Mouse (Mus musculus): ENCODE measurements at regions not wholly inside any gene's neighbourhood (a gene's known extent, or its start where the extent isn't known, plus 50 kb on each side); places are given as distances from the start of the nearest gene placed in this dataset.

GRCm38 (mm10) chr3:133618491-133618890, 73.6 kb upstream of the Tet2 start:
- Histone ChIP-seq H3K27ac (replicated peaks in 1 of 2; ENCODE audit: control insufficient read depth in 1 of 2, insufficient read depth in 1 of 2, low read depth in 2 of 2, low read length in 2 of 2) (no peak overlapping the region), H3K4me1 (ENCODE audit: control insufficient read depth in 2 of 2, insufficient read depth in 2 of 2, low read length in 2 of 2) (peaks cover 4 to 5% of the 10 kb centered on the region in 2 experiments), H3K27me3 (ENCODE audit: control insufficient read depth, insufficient read depth, low read length) (no peaks in the 10 kb centered on the region), H3K9me3 (ENCODE audit: control insufficient read depth, low read length) (no peaks in the 10 kb centered on the region), H3K4me3 (ENCODE audit: control insufficient read depth in 1 of 2, insufficient read depth in 1 of 2, low read depth in 1 of 2, low read length in 2 of 2) (no peak overlapping the region), H3K4me2 (ENCODE audit: low read length) (no peak overlapping the region), H3K36me3 (ENCODE audit: control insufficient read depth, insufficient read depth, low read length) (no peaks in the 10 kb centered on the region), H3K9ac (ENCODE audit: low read length) (no peak overlapping the region)
- WGBS = 72% methylated on average over 3 of the region's 3 CpGs
- ATAC-seq (ENCODE audit: insufficient number of reproducible peaks, insufficient read depth, low FRiP score, low read depth) = no peak

- 26% methylated on average over 9 of the region's 9 CpGs for WGBS
- peak; percentile 43 for ATAC-seq (ENCODE audit: insufficient number of reproducible peaks, insufficient read depth, low FRiP score, low read depth)
- Histone ChIP-seq H3K36me3 (ENCODE audit: control insufficient read depth, insufficient read depth, low read length) (no peaks in the 10 kb centered on the region), H3K4me2 (ENCODE audit: low read length) (peak overlapping the region; percentile 8; the same call in 1 of the 2 replicates), H3K27ac (replicated peaks in 1 of 2; ENCODE audit: control insufficient read depth in 1 of 2, insufficient read depth in 1 of 2, low read depth in 2 of 2, low read length in 2 of 2) (0 out of 4 replicates have a peak overlapping the region, but pooled peaks of 1 of the 2 experiments have one; percentile 12), H3K9me3 (ENCODE audit: control insufficient read depth, low read length) (no peaks in the 10 kb centered on the region), H3K4me3 (ENCODE audit: control insufficient read depth in 1 of 2, insufficient read depth in 1 of 2, low read depth in 1 of 2, low read length in 2 of 2) (no peak overlapping the region), H3K4me1 (ENCODE audit: control insufficient read depth in 2 of 2, insufficient read depth in 2 of 2, low read length in 2 of 2) (peaks cover 2 to 11% of the 10 kb centered on the region in 2 experiments; a peak in 3 of 4 replicates), H3K27me3 (ENCODE audit: control insufficient read depth, insufficient read depth, low read length) (no peaks in the 10 kb centered on the region), H3K9ac (ENCODE audit: low read length) (no peak overlapping the region)
Observed at GRCm38 (mm10) chr3:133623201-133623744, 78.3 kb upstream of the Tet2 start.

GRCm38 (mm10) chr3:133624079-133624875, 79.3 kb upstream of the Tet2 start:
- 48% methylated on average over 3 of the region's 3 CpGs for WGBS
- no peak overlapping the region for H3K9ac ChIP-seq (ENCODE audit: low read length)
- no peak overlapping the region for H3K4me3 ChIP-seq (ENCODE audit: control insufficient read depth in 1 of 2, insufficient read depth in 1 of 2, low read depth in 1 of 2, low read length in 2 of 2)
- H3K36me3 ChIP-seq (ENCODE audit: control insufficient read depth, insufficient read depth, low read length) = no peaks in the 10 kb centered on the region
- H3K27me3 ChIP-seq (ENCODE audit: control insufficient read depth, insufficient read depth, low read length) = no peaks in the 10 kb centered on the region
- H3K4me2 ChIP-seq (ENCODE audit: low read length) = no peak overlapping the region
- no peak overlapping the region for H3K27ac ChIP-seq (replicated peaks in 1 of 2; ENCODE audit: control insufficient read depth in 1 of 2, insufficient read depth in 1 of 2, low read depth in 2 of 2, low read length in 2 of 2)
- no peak for ATAC-seq (ENCODE audit: insufficient number of reproducible peaks, insufficient read depth, low FRiP score, low read depth)
- H3K9me3 ChIP-seq (ENCODE audit: control insufficient read depth, low read length) = no peaks in the 10 kb centered on the region
- H3K4me1 ChIP-seq (ENCODE audit: control insufficient read depth in 2 of 2, insufficient read depth in 2 of 2, low read length in 2 of 2) = peaks cover 2 to 11% of the 10 kb centered on the region in 2 experiments; a peak in 3 of 4 replicates

- Histone ChIP-seq H3K27ac (replicated peaks in 1 of 2; ENCODE audit: control insufficient read depth in 1 of 2, insufficient read depth in 1 of 2, low read depth in 2 of 2, low read length in 2 of 2) (no peak overlapping the region), H3K4me2 (ENCODE audit: low read length) (no peak overlapping the region), H3K27me3 (ENCODE audit: control insufficient read depth, insufficient read depth, low read length) (no peaks in the 10 kb centered on the region), H3K9me3 (ENCODE audit: control insufficient read depth, low read length) (no peaks in the 10 kb centered on the region), H3K9ac (ENCODE audit: low read length) (no peak overlapping the region), H3K36me3 (ENCODE audit: control insufficient read depth, insufficient read depth, low read length) (no peaks in the 10 kb centered on the region), H3K4me1 (ENCODE audit: control insufficient read depth in 2 of 2, insufficient read depth in 2 of 2, low read length in 2 of 2) (peaks cover 2 to 11% of the 10 kb centered on the region in 2 experiments; a peak in 3 of 4 replicates), H3K4me3 (ENCODE audit: control insufficient read depth in 1 of 2, insufficient read depth in 1 of 2, low read depth in 1 of 2, low read length in 2 of 2) (no peak overlapping the region)
- WGBS = 85% methylated on average over 3 of the region's 3 CpGs
- no peak for ATAC-seq (ENCODE audit: insufficient number of reproducible peaks, insufficient read depth, low FRiP score, low read depth)
Observed at GRCm38 (mm10) chr3:133625046-133625445, 80.1 kb upstream of the Tet2 start.

- no peak overlapping the region for H3K4me2 ChIP-seq (ENCODE audit: low read length)
- H3K4me3 ChIP-seq (ENCODE audit: control insufficient read depth in 1 of 2, insufficient read depth in 1 of 2, low read depth in 1 of 2, low read length in 2 of 2) = no peak overlapping the region
- no peaks in the 10 kb centered on the region for H3K9me3 ChIP-seq (ENCODE audit: control insufficient read depth, low read length)
- H3K4me1 ChIP-seq (ENCODE audit: control insufficient read depth in 2 of 2, insufficient read depth in 2 of 2, low read length in 2 of 2) = peaks cover 2 to 11% of the 10 kb centered on the region in 2 experiments; a peak in 3 of 4 replicates
- H3K36me3 ChIP-seq (ENCODE audit: control insufficient read depth, insufficient read depth, low read length) = no peaks in the 10 kb centered on the region
- ATAC-seq (ENCODE audit: insufficient number of reproducible peaks, insufficient read depth, low FRiP score, low read depth) = no peak
- 42% methylated on average over 1 of the region's 1 CpGs for WGBS
- no peak overlapping the region for H3K9ac ChIP-seq (ENCODE audit: low read length)
- no peak overlapping the region for H3K27ac ChIP-seq (replicated peaks in 1 of 2; ENCODE audit: control insufficient read depth in 1 of 2, insufficient read depth in 1 of 2, low read depth in 2 of 2, low read length in 2 of 2)
- no peaks in the 10 kb centered on the region for H3K27me3 ChIP-seq (ENCODE audit: control insufficient read depth, insufficient read depth, low read length)
Observed at GRCm38 (mm10) chr3:133626442-133626841, 81.5 kb upstream of the Tet2 start.

- no peaks in the 10 kb centered on the region for H3K36me3 ChIP-seq (ENCODE audit: control insufficient read depth, insufficient read depth, low read length)
- no peaks in the 10 kb centered on the region for H3K27me3 ChIP-seq (ENCODE audit: control insufficient read depth, insufficient read depth, low read length)
- 79% methylated on average over 3 of the region's 3 CpGs for WGBS
- no peak for ATAC-seq (ENCODE audit: insufficient number of reproducible peaks, insufficient read depth, low FRiP score, low read depth)
- H3K9ac ChIP-seq (ENCODE audit: low read length) = no peak overlapping the region
- H3K4me2 ChIP-seq (ENCODE audit: low read length) = no peak overlapping the region
- H3K4me1 ChIP-seq (ENCODE audit: control insufficient read depth in 2 of 2, insufficient read depth in 2 of 2, low read length in 2 of 2) = peaks cover 2 to 11% of the 10 kb centered on the region in 2 experiments; a peak in 3 of 4 replicates
- H3K9me3 ChIP-seq (ENCODE audit: control insufficient read depth, low read length) = no peaks in the 10 kb centered on the region
- H3K27ac ChIP-seq (replicated peaks in 1 of 2; ENCODE audit: control insufficient read depth in 1 of 2, insufficient read depth in 1 of 2, low read depth in 2 of 2, low read length in 2 of 2) = no peak overlapping the region
- no peak overlapping the region for H3K4me3 ChIP-seq (ENCODE audit: control insufficient read depth in 1 of 2, insufficient read depth in 1 of 2, low read depth in 1 of 2, low read length in 2 of 2)
Observed at GRCm38 (mm10) chr3:133627116-133627844, 82.3 kb upstream of the Tet2 start.

GRCm38 (mm10) chr3:133634306-133634705, 89.4 kb upstream of the Tet2 start:
- 87% methylated on average over 5 of the region's 5 CpGs for WGBS
- Histone ChIP-seq H3K9ac (ENCODE audit: low read length) (no peak overlapping the region), H3K27me3 (ENCODE audit: control insufficient read depth, insufficient read depth, low read length) (no peaks in the 10 kb centered on the region), H3K4me1 (ENCODE audit: control insufficient read depth in 2 of 2, insufficient read depth in 2 of 2, low read length in 2 of 2) (peaks cover 0 to 3% of the 10 kb centered on the region in 2 experiments; a peak in 1 of 4 replicates), H3K4me3 (ENCODE audit: control insufficient read depth in 1 of 2, insufficient read depth in 1 of 2, low read depth in 1 of 2, low read length in 2 of 2) (no peak overlapping the region), H3K4me2 (ENCODE audit: low read length) (no peak overlapping the region), H3K27ac (replicated peaks in 1 of 2; ENCODE audit: control insufficient read depth in 1 of 2, insufficient read depth in 1 of 2, low read depth in 2 of 2, low read length in 2 of 2) (no peak overlapping the region), H3K9me3 (ENCODE audit: control insufficient read depth, low read length) (no peaks in the 10 kb centered on the region), H3K36me3 (ENCODE audit: control insufficient read depth, insufficient read depth, low read length) (no peaks in the 10 kb centered on the region)
- no peak for ATAC-seq (ENCODE audit: insufficient number of reproducible peaks, insufficient read depth, low FRiP score, low read depth)
